Mouse (Mus musculus) right cerebral cortex, postnatal 4 days (tissue): ENCODE measurements around the gene Hbb-y.
"Not testable (repeated sequence)": the region's sequence is repeated elsewhere in the genome, so short reads cannot be mapped to it uniquely, and the experiment has no call there.

ENCODE experiments used
- DNase-seq: peaks from one replicate; pipeline ENCODE4 v3.0.0-alpha.2; 2022

Hbb-y gene

DNA sequence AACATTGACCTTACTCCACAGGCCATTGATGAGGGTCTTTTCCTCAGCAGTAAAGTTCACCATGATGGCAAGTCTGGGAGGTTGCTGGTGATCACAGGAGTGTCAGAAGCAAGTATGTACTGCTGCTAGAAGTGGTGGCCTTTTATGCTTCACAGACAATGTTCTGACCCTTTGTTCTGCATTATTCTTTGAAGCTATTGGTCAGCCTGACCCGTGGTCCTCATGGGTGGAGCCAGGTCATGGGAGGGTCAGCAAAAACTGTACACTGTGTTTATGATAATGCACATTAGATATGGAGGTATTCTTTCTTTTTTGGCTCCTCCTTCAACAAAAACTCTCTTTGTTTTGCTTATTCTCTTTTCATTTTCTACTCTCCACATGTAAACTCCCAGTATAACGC lies at the start of gene Hbb-y:
Hbb-y (minus strand) TSS at position 127 of the 400 bp plus-strand sequence.
- no peak for DNase-seq

DNA sequence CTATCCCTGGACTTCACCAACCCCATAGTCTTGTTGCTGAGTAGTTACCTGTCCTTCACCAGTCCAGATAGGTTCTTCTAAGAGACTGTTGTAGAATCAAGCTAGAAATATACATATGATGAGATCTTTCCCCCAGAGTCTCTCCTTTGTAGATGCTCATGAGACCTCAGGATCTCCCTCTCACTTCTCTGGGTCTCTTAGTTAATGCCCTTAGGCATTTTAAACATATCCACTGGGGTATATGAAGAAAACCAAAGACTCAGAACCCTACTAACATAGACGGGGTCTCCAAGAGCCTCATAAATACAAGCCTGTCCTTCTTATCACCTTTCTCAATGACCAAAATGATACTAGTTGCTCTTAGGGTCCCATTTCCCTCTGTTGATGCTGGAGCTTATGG lies 41.4 kb upstream of the Hbb-y start, which contains the start of gene Olfr64:
Olfr64 (minus strand) TSS at position 101 of the 400 bp plus-strand sequence.
- DNase-seq, result no peak

DNA sequence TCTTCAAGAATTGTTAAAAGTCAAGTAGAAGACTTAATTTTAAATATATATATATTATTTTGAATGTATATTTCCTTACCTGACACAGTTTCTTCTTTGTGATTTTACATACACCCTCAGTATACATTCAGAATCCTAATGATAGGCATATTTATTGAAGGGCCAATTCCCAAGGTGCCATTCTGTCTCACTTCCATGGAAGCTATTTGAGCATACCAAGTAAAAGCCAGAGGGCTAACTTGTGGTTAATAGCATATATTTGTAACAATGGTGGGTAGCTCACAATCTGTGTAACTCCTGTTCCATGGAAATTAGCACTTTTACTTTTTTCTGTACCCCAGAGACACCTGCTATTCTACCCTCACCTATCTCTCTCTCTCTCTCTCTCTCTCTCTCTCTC lies 33.1 kb upstream of the Hbb-y start, which contains the start of gene Olfr66:
Olfr66 (minus strand) TSS at position 101 of the 400 bp plus-strand sequence.
- no peak for DNase-seq

DNA sequence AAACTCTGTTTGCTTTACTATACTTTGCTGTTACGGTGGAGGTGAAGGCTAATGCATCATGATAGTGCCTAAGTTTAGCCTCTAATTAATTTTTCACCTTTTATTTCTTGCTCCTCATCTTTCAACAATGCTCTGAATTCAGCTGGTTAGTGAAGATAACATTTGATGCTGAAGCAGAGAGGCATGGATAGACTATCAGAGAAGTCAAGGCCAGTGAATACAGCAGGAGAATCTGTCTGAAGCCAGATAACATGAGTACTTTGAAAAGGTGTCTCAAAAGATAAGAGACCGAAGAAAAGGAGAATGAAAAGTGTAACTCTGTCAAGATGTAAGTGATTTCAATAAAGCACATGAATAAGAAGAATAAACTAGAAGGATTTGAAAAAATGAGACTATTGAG lies 24.1 kb upstream of the Hbb-y start:
- DNase-seq, result no peak

DNA sequence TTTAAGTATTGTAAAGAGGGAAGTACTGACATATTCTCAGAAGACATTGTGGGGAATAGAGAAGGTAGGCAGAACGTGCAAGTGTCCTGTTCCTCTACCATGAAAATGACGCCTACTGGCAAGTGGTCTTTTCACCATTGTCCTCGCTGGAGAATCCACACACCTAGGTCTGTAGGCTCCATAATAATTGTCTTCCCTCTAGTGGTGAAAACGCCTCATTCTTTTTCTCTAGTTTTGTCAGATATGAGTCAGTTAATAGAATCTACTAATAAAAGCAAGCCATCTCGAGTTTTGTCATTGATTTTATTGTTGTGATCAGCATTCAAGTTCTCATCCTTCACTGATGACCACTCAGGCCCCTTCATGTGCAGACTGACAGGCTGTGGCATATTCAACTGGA lies 21.4 kb upstream of the Hbb-y start:
- no peak for DNase-seq

DNA sequence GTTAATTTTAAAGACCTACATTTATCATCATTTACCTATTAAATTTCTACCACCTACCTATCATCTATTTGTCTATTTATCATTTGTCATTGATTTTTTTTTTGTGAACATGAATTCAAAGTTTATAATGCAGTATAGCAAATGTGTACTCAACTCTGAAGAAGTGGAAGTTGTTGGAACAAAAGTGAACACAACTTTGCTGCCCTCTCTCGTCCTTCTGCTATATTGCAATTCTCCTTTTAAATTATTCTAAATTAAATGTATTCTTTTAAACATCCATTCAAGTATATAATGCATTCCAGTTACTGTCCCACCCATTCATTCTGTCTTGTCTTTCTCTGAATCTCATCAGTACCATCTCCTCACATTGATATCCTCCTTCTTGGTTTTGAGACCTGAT lies 20.0 kb upstream of the Hbb-y start:
- no peak for DNase-seq

DNA sequence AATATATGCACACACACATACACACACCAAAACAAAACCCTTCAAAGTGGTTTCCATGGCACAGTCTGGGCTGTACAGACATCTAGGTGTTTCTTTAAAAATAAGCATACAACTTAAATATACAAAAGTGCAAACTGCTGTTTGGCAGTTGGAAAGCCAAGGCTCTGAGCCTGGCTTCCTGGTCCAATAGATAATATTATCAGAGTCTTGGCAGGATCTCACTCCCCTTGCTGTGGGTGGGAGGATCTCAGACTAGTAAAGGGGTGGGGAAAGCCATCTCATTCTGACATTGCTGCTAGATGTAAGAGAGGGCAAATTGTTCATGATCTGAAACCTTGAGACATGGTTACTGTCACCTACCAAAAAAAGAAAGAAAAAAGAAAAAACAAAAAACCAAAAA lies 17.7 kb upstream of the Hbb-y start:
- no peak for DNase-seq

DNA sequence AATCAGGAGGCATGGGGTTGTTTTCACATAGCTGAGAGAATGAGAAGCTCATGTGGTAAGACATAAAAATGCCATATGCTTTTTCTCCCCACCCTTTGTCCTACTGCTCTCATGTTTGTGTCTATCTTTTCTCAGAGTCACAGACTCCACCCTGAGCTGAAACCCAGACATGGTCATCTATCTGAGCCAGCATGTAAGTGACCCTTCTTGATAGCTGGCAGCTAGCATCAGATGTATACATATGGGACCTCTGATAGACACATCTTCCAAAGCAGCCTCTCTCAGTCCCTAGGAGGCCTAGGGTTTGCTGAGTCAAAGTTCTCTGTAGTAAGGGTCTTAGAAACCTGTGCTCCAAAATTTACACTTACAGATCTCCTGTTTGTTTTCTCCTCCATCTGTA lies 12.7 kb upstream of the Hbb-y start:
- DNase-seq, result no peak

DNA sequence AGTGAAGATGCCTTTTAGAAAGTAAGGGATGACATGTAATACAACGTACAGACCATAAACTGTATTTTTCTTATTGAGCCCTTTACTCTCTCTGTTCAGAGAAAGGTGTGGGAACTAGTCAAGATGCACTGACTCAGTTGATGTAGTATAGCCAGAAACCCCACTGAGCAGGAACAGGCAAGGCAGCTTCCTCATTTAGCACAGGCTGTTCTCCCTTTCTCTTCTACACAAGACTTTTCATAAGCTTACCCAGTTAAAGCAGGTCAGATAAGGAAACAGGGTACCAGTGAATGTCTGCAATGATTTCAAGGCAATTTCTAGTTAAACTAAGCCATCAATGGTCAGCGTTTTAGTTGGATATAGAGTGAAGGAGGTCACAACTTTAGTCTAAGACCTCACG lies 8.5 kb upstream of the Hbb-y start:
- no peak for DNase-seq

DNA sequence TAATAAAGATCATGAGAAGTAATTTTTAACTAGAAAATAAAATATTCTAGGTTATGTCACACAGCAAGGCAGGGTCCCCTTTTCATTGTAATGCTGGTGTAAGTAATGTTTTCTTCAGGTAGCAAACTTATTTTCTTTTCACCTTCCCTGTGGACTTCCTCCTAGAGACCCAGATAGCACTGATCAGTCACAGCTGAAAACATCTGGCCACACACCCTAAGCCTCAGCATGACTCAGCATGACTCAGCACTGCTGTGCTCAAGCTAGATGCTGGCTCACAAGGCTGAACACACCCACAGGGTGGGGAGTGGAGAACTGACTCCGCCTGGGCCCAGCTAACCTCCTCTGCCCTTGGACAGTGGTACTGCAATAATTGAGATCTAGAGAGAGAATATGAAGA lies 7.8 kb upstream of the Hbb-y start:
- no peak for DNase-seq

DNA sequence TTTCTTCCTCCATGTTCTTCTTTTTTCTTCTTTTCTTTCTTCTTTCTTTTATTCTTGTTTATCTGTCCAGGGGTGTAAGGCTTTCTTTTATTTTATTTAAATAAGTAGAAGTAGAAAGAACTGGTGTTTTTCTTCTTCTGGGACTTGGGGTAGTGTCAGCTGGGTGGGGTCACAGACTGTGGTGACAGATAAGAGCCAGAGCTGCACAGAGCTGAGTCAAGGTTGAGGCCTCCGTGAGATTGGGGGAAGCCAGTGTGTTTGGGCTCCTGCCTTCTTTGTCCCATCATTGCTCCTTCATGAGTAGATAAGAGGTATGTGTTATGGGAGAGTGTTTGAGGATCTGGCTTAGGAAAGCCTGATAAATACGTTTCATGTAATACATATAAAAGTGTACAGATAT lies 6.1 kb upstream of the Hbb-y start:
- no peak for DNase-seq

DNA sequence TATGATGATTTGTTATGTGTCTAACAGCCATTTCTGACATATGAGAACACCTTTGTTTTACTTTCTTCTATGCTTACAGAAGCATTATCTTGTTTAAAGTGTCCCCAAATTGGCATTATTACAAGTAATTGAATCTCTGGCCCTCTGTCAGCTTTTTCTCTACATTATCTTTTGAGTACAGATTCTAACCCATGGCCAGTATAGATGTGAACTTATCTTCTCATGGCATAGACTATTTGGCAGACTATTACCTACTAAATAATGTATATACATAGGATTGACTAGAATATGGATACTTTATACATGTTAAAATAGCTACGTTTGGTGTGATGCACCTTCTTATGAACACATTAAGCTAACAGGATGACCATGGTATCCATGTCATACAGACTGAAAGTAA lies 1.7 kb upstream of the Hbb-y start:
- DNase-seq, result no peak

DNA sequence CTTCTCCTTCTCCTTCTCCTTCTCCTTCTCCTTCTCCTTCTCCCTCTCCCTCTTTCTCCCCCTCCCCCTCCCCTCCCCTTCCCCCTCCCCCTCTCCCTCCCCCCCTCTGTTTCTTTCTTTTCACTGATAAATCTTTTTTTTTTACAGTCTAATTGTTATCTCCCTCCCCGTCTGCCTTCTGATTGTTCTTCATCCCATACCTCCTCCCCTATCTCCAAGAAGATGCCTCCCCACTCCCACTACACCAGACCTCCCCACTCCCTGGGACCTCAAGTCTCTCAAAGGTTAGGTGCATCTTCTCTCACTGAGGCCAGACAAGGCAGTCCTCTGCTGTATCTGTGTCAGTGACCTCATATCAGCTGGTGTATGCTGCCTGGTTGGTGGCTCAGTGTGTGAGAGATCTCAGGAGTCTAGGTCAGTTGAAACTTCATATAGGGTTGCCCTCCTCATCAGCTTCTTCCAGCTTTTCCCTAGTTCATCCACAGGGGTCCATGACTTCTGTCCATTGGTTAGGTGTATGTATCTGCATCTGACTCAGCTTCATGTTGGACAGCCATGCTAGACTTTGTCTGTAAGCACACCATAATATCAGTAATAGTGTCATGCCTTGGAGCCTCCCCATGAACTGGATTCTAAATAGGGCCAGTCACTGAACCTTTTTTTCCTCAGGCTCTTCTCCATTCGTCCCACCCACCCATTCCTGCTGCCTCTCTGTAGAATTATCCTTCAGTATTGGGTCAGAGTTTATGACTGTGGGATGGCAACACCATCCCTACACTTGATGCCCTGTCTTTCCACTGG lies 8.3 kb downstream of the Hbb-y start:
- DNase-seq, result no peak

DNA sequence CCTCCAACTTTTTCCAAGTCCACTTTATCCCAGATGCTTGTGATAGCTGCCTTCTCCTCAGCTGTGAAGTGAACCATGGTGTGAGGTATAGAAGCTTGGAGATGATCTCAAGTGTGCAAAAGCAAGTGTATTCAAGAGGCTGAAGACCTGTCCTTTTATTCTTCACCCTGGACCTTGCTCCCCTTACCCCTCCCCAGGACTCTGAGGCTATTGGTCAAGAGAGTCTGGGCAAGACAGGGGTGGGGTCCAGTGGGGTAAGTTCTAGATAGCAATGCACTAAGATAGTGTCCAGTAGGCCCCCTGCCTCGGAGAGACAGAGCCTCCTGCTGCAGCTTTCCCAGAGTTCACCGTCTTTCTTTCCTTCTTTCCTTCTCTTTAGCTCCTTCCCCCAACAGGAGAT lies 10.0 kb downstream of the Hbb-y start, which contains the start of gene Hbb-bh1:
Hbb-bh1 (minus strand) TSS at position 131 of the 400 bp plus-strand sequence.
- no peak for DNase-seq

DNA sequence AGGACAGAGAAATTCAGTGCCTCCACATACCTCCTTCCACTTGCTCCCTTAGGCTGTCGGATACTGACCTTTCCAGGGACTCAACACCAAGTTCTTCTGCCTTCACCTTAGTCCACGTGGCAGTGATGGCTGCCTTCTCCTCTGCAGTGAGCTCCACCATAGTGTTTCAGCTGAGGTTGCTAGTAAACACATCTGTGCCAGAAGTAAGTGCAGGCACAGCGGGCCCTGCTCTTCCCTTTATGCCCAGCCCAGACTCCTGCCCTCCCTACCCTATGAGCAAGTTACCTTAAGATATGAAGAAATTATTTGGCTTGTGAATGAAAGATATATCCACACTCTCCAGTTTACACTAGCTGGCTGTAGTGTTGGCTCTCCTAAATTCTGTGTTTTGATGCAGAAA lies 12.7 kb downstream of the Hbb-y start, which contains the start of gene Hbb-bh2:
Hbb-bh2 (minus strand) TSS at position 253 of the 400 bp plus-strand sequence.
- no peak for DNase-seq

DNA sequence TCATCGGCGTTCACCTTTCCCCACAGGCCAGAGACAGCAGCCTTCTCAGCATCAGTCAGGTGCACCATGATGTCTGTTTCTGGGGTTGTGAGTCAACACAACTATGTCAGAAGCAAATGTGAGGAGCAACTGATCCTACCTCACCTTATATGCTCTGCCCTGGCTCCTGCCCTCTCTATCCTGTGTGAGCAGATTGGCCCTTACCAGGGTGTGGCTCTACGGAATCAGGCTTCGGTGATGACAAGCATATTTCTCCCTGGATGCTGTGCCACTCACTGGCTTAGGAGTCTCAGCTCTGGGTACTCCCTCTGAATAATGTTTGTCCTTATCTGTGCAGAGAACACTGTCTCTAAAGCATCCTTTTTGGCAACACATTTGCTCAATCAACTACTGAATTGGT lies 25.2 kb downstream of the Hbb-y start, which contains the start of gene Hbb-bs:
Hbb-bs (minus strand) TSS at position 289 of the 400 bp plus-strand sequence.
- no peak for DNase-seq

DNA sequence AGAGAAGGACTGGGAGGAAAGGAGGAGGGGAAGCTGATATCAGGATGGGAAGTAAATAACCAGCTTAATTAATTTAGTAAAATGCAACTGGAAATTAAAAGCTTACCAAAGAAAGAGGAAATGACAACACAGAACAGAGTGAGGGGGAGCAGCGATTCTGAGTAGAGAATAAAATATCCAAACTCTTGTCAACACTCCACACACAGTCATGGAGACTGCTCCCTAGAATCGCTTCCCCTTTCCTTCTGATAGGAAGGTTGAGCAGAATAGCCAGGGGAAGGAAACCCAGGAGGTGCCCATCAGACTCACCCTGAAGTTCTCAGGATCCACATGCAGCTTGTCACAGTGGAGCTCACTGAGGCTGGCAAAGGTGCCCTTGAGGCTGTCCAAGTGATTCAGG lies 25.9 kb downstream of the Hbb-y start:
- not testable (repeated sequence) for DNase-seq

DNA sequence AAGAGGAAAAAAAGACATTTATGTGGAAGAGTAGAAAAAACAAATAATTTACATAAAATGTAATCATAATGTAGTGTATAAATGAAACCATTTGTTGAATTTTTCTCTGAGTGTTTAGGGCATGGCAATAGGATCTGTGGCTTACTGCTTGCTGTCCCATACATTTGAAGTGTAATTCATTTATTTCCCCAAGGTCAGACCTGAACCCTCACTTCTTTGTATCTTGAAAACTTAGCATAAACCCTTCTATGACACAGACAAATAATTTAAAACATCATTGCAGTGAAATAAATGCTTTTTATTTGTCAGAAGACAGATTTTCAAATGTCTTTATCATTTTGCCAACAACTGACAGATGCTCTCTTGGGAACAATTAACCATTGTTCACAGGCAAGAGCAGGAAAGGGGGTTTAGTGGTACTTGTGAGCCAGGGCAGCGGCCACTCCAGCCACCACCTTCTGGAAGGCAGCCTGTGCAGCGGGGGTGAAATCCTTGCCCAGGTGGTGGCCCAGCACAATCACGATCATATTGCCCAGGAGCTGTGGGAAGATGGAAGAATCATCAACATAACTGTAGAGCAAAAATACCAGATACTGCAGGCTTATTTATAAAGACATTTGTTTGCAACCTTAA lies 26.6 kb downstream of the Hbb-y start:
- DNase-seq, result no peak

DNA sequence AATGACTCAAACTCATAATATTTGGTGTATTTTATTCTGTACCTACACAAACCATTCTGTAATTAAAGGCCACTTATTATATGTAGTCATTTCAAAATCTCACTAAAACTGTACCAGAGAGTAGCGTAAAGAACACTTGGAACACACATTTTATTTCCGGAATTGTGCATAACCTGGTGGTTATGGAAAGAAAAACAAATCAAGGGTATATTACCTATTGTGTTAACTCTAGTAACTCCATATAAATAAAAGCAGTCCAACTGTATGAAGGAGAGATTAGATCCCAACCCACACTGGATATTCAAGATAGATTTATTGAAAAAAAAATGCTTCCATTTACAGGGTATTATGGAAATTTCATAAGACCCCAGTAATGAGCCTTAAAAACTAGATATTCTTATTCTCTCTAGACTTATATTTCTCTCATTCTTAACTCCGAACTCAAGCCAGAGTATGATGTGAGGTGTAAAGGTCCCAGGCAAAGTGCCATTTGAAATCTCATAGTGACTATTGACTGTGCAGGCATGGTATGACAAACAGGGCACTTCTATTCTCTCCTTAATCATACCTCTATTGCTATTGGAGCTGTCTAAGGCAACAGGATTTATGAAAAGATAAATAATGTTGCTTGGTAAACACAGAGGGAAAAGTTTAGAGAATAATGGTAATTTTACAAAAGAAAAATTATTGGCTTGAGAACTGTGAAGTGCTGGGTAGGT lies 27.3 kb downstream of the Hbb-y start:
- no peak for DNase-seq

DNA sequence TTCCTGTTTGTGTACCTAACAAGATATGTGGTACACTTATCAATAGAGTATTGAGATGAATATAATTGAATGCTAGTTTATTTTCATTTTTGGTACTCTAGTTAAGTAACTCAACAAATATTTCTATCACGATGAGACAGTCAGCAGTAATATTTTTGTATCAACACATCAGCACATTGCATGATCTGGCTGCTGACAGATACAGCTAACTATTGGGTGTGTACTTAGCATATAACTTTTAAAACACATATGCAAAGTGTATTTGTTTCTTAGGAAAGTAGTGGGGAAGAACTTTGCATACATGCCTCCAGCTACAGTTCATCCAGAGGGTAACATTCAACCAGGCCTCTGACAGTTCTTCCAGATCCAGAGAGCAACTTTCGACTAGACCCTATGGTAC lies 28.4 kb downstream of the Hbb-y start:
- no peak for DNase-seq

DNA sequence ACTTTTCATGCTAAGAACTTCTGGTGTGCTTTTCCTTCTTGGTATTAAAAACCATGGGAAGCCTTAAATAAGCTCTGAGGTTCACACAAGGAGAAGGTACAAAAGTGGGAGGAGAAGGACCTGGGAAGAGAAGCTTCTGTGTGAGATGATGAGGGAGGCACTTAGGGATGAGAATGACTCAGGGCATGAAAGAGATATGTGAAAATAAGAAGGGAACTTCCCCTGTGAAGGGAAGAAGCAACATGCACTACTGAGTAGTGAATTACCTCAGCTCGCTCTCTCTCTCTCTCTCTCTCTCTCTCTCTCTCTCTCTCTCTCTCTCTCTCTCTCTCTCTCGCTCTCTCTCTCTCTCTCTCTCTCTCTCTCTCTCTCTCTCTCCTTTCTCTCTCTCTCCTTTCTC lies 37.9 kb downstream of the Hbb-y start:
- DNase-seq, result not testable (repeated sequence)

DNA sequence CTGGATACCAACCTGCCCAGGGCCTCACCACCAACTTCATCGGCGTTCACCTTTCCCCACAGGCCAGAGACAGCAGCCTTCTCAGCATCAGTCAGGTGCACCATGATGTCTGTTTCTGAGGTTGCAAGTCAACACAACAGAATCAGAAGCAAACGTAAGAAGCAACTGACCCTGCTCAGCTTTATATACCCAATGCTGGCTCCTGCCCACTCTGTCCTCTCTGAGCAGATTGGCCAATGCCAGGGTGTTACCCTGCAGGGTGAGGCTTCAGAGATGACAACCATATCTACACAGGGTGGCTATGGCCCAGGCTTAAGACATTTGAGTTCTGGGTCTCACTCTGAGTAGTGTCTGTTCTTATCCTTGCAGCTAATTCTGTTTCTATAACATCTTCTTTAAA lies 39.2 kb downstream of the Hbb-y start, which contains the start of gene Hbb-bt:
Hbb-bt (minus strand) TSS at position 231 of the 400 bp plus-strand sequence.
- no peak for DNase-seq

DNA sequence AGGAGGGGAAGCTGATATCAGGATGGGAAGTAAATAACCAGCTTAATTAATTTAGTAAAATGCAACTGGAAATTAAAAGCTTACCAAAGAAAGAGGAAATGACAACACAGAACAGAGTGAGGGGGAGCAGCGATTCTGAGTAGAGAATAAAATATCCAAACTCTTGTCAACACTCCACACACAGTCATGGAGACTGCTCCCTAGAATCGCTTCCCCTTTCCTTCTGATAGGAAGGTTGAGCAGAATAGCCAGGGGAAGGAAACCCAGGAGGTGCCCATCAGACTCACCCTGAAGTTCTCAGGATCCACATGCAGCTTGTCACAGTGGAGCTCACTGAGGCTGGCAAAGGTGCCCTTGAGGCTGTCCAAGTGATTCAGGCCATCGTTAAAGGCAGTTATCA lies 39.9 kb downstream of the Hbb-y start:
- DNase-seq, result not testable (repeated sequence)
